Mouse (Mus musculus): ENCODE results near the gene Klhl13. TPM values are rescaled to one million over a fixed set of nuclear protein-coding genes. Genes with fewer than 3 reads are reported as not detected.

Klhl13 gene
- 7.5 and 9.3 TPM in 2 replicates for polyA plus RNA-seq (2012; rRNA removed)

DNA sequence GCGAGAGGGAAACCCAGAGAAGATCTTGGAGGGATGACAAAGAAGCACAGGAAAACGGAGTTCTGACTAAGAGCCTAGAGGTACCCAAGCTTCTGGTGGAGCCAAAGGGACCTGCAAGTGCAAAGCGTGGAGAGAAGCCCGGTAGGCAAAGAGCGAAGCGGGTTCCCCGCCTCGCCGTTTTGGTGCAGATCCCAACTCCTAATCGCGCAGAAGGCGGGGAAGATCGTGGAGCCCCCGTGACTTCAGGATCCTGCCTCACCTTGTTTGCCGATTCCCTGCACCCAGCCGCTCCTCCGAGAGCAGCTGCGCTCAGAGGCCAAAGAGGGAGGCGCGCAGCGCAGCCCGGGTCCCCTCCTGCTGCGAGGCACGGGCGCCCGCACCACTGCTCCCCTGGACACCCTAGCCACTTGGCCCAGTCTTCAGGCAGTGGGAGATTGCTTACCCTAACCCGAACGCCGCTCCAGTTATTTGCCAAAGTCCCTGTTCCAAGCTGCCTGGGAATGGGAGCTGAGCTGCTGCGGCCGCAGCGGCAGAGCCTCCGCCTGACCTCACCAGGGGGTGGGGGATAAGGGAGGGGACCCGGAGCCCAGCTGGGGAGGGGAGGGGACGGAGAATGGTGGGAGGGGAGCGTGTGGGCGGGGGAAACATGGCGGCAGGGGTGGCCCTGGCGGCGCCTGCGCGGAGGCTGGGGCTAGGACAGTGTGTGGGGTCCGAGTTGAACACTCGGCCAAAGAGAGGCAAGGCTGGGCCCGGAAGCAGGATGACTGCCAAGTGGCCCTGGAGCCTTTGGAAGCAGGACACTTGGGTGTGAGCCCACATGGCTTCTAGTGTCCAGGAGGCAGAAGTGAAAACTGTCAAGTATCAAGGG lies at the start of gene Klhl13:
Klhl13 (minus strand) TSS at position 569 of the 868 bp plus-strand sequence.
- peak; percentile 22 for DNase-seq (ENCODE audit: low spot score)

DNA sequence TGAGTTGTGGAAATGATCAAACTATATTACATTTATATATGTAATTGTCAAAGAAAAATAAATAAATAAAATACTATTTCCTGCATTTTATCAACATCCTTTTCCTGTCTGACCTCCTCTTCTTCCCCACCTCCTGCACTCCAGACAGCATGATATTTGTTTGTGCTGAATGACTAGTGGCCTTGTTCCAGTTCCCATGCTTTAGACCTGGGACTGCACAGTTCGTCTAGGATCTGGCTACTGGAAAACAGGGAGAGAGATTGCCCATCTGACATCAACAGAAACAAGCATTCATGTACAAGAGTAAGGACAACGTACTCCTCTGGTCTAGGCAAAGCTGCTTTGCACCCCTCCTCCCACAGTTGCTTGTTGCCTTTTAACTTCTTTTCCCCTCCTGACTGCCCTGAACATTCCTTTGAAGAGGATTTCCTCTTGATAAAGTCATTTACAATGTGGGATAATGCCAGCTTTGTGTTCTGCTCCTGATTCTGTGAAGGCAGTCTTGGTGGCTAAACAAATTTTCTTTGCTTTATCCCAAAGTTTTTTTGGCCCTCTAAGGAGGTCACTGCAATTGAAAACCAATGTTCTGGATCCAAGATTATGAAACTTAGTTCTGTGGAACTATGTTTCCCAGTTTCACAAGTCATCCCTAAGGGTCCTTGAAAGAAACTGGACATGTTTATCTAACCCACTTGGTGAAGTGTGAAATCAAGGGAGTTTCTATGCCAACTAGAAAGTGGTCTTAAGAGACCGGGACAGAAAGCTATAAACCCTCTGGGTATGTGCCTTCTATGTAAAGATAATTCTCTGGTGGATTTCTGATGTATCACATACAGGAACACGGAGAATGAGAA lies 44.6 kb upstream of the Klhl13 start:
- DNase-seq (ENCODE audit: low spot score): no peak

DNA sequence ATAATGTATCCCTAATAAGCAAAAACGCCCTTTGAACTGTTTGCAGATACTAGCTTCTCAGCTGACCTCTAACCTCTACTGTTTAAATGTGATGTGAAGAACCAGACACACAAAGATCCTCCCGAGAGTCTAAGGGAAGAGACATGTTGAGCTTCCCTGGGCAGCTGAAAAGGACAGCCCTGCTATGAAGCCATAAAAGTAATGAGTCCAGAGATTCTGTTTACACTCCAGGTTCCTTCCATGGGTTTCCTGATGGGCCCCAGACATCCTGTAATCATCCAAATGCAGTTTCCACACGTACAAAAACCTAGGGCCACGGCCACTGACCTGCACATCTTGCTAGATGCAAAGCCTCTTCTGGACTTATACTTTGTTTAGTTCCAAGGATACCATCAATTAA lies 23.8 kb upstream of the Klhl13 start:
- DNase-seq (ENCODE audit: low spot score): no peak

DNA sequence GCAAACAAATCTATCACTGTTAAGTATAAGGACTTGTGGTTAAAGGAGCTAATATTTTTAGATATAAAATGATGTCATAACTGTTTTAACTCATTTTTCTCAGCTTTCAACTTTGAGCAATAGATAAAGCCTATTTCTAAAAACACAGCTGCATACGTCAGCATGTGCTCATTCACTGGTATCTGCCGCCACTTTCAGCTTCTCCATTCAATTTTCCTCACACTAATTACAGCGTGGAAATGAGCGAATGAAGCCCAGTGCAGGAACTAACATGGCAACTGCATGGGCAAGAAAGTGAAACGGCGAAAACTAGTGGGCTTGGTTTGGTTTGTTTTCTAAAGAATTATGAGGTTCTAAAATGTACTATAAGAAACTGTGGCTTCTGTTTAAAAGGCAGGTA lies 1.4 kb downstream of the Klhl13 start:
- no peak for DNase-seq (ENCODE audit: low spot score)

DNA sequence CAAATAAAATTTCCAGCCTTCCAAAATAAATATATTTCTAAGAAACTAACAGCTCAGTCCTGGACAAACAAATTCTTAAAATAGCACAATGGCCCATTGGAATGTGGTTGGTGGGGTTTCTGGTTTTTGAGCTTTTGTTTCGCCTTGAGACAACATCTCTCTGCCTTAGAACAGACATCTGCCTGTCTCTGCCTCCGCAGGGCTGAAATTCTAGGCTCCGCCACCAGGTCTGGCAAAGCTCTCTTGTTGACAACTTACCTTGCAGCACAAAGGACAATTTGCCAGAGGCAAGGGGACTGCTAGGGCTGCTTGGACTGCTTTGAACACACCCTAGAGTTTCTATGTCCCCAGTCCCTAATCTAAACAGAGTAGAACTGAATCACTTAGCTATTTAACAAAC lies 4.4 kb downstream of the Klhl13 start:
- DNase-seq (ENCODE audit: low spot score): no peak

DNA sequence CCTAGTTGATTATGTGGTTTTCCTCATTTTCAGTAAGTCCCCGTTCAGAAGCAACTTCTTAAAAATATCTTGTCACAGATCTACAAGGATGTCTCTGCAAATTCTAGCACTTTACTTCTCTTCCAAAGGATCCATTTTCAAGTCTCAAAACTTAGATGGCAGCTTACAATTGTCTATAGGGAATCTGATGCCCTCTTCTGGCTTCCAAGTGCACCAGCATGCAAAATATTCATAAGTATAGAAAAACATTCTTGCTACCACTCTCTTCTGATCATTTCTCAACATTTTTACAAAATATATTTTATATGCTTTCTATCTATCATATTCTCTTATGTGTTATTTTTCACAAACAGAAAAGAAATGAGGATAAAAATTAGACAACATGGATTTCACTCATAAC lies 14.8 kb downstream of the Klhl13 start:
- no peak for DNase-seq (ENCODE audit: low spot score)

DNA sequence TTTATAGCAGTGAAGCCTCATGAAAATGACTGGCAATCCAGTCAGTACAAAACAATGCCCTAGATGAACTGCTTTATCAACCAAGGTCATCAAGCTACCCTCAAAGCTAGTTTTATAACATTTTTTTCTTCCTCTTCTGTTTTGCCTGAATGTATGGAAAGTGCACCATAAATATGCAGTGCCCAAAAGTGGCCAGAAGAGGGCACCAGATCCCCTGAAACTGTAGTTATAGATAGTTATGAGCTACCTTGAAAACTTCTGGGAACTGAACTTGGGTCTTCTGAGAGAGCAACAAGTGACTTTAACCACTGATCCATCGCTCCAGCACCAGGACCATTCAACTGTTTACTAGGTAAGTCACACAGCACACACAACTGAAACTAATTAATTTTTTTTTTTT lies 36.8 kb downstream of the Klhl13 start:
- no peak for DNase-seq (ENCODE audit: low spot score)

DNA sequence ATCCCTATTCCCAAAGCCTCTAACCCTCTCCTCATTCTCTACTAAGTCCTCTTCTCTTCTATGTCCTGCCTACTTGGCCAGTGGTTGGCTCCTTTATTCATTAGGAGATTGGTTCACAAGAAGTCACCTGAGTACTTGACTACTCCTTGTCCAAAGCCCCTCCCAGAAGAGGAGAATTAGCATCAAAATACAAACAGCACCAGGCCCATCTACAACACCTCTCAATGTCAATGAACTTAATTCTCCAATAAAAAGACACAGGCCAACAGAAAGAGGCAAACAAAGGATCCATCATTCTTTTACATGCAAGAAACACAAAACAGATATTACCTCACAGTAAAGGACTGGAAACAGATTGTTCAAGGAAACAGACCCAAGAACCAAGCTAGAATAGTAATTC lies 46.0 kb downstream of the Klhl13 start:
- DNase-seq (ENCODE audit: low spot score): no peak

DNA sequence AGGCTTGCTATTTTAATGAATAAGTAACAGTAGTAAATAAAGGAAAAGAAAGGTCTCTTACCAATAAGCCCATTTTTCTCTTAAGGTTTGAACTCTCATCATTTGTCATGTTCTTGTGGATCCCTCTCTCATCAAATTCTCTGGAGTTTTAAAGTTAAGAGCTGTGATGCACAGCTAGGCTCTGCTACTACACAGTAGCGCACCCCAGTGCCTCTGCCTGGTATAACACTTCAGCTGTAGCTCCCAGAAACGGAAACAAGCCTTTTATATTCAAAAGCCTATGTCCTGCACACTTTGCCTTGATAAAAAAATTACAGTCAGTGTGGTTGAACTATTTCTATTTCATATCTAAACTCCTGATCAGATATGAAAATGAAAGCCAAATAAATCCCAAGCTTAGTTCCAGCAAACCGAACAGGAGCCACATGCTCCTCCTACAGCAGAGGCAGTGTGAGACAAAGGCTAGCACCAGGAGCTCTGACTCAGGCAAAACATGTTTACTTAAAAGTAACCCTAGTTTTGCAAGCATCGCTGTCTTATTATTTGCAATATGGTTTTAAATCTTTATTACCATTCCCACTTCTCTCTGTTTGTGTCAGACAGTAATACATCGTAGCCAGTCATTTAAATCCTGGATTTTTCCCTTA lies 68.8 kb downstream of the Klhl13 start:
- no peak for DNase-seq (ENCODE audit: low spot score)

DNA sequence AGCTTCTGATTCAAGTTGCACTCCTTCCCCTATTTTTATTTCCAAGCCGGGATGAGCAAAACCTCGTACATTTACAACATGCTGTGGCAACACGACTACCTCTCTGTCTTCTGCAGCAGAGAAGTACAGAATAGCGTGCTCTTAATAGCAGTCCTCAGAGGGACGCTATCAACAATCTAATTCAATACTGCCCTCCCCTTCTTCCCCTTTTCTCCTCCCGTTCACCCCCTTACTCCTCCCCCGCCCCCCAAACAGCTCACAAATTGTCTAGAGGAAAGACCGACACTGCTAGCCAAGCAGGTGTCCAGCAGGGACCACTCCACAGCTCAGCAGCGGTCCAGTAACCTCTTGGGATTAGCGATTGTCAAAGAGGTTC lies 79.5 kb downstream of the Klhl13 start:
- no peak for DNase-seq (ENCODE audit: low spot score)

DNA sequence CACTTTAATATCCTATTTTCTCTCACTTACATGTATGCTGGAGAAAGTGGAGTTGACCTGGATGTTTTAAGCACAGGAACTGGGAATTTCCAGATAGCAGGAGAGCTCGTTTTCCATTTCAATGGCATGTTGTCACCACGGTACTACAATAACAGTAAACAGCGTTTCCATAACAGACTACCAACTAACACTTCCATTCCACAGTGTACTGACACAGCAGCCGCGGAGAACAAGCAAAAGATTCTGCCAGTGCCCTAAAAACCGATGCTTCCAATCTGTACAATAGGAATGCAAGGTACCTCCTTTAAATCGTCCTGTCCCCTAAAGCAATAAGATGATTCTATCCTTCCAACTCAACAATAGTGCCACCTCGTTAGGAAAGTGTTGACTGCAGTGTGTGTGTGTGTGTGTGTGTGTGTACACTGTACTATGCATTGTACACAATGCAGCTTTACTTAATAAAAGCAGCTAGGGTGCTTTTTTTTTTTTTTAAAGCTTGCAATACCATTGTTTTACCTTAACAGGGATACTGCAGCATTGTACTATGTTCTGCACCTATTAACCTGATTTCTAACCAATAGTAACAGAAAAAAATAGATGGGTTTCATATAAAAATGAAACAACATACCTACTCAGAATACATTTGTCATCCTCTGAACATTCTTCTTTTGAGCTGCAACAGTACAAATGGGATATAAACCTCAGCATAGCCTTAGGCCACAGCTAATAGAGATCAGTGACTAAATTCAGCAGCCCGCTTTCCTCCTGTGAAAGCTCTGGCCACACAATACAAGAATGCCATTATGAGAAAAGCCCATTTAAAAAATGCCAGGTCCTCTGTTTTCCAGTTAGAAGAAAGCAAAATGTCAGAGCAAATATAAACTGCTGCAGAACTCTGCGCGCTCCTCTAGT lies 80.1 kb downstream of the Klhl13 start:
- DNase-seq (ENCODE audit: low spot score): no peak

DNA sequence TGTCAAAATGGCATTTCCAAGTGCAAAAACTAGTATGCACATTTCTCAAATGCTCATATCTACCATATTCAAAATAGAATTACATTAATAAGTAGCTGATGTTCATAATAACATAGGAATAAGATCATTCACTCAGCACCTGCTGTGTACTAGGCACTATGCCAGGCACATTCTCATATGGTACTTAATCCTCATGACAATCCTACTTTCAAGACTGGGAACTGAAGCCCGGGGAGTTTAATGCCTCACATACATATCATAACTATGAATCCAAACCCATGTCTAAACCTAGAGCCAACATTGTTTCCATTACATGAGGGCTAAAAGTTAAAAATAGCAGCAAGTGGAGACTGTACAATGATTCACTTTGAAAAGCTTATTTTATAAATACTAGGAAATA lies 97.3 kb downstream of the Klhl13 start:
- DNase-seq (ENCODE audit: low spot score): no peak

DNA sequence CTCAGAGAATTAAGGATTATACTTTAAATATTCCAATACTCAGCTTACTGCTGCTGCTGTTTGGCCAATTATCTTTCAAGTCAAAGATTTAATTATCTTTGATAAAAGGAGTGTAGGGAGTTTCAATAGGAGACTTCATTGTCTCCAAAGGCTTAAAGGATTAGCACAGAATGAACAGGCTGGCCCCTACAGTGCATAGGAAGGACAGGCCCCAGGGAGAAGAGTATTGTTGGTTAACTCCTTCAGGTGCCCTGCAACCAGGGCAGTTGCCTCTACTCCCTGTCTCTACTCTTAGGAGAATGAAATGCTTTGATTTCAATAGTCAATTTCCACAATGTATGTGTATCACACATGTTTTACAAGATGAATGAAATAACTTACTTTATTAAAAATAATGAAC lies 116.1 kb downstream of the Klhl13 start:
- no peak for DNase-seq (ENCODE audit: low spot score)

Measured in urinary bladder, adult 2 months (tissue).